Mouse (Mus musculus) heart, adult 2 months (tissue): ENCODE data around the gene D630045J12Rik. TPM values are rescaled to one million over a fixed set of nuclear protein-coding genes. Genes with fewer than 3 reads are reported as not detected.

Experiments used
- DNase-seq, 2 experiments: peaks; one replicate each; pipeline ENCODE4 v3.0.0; 2021
- H3K27ac ChIP-seq: fragments of 200-600 bp; 2 replicates; pipeline ENCODE4 v1.8.1; 2022
- H3K27me3 ChIP-seq: fragments of 200-500 bp; 2 replicates; pipeline ENCODE4 v1.6.1; 2012; ENCODE audit warnings: mild to moderate bottlenecking, low read length, inconsistent platforms, mixed read lengths; ENCODE audit not compliant: control insufficient read depth, insufficient read depth
- H3K36me3 ChIP-seq: fragments of 200-500 bp; 2 replicates; pipeline ENCODE4 v1.6.1; 2012; ENCODE audit warnings: low read length, inconsistent platforms; ENCODE audit not compliant: control insufficient read depth, insufficient read depth
- H3K4me1 ChIP-seq: fragments of 200-500 bp; 2 replicates; pipeline ENCODE4 v1.6.1; 2011; ENCODE audit warnings: low read length; ENCODE audit not compliant: control insufficient read depth, insufficient read depth
- H3K4me3 ChIP-seq: fragments of 200-600 bp; 2 replicates; pipeline ENCODE4 v1.8.1; 2022
- H3K79me2 ChIP-seq: fragments of 200-500 bp; replicated peaks from 2 replicates; pipeline ENCODE4 v1.6.1; 2012; ENCODE audit warnings: mild to moderate bottlenecking, inconsistent platforms, low read length, moderate library complexity, mixed read lengths; ENCODE audit not compliant: control insufficient read depth, insufficient read depth
- H3K9ac ChIP-seq: fragments of 200-500 bp; 2 replicates; pipeline ENCODE4 v1.6.1; 2012; ENCODE audit warnings: low read depth, mild to moderate bottlenecking, control low read depth, inconsistent platforms, low read length, mixed read lengths
- CTCF ChIP-seq: fragments of 200-600 bp; IDR thresholded peaks from 2 replicates; pipeline ENCODE4 v1.8.1; 2022; ENCODE audit warnings: antibody characterized with exemption, mild to moderate bottlenecking, moderate library complexity
- EP300 ChIP-seq: fragments of 200-500 bp; IDR thresholded peaks from 2 replicates; pipeline ENCODE4 v1.6.1; 2011; ENCODE audit warnings: low read depth, low read length, control low read depth; ENCODE audit not compliant: insufficient read depth
- POLR2A ChIP-seq: fragments of 200-500 bp; IDR thresholded peaks from 2 replicates; pipeline ENCODE4 v1.6.1; 2011; ENCODE audit warnings: mild to moderate bottlenecking, low read depth, low read length, control low read depth; ENCODE audit not compliant: insufficient read depth
- WGBS: fragments of 180-500 bp; shearing (Covaris S2); methylation state at CpG from one replicate; pipeline ENCODE4 v1.1.7; 2018; 5-methylcytosine and 5-hydroxymethylcytosine counted together
- intact Hi-C: fragments of 180-260 bp; cut with DNase I; formaldehyde crosslinking; loops from one replicate; pipeline ENCODE4 v1.15.1; 2025
- polyA plus RNA-seq: library from polyadenylated mRNA; depleted of rRNA; stranded (reverse); fragments of >200 nt; gene quantifications from 2 replicates; pipeline ENCODE4 v1.2.3, GENCODE M21; 2012
- total RNA-seq, 2 experiments: library from RNA; stranded (reverse); gene quantifications; 2 replicates each; pipeline ENCODE4 v1.2.3; 2021

D630045J12Rik gene
- total and polyA plus RNA-seq, 3 experiments, result 0.78 to 1.5 (median 1.1) TPM

DNA sequence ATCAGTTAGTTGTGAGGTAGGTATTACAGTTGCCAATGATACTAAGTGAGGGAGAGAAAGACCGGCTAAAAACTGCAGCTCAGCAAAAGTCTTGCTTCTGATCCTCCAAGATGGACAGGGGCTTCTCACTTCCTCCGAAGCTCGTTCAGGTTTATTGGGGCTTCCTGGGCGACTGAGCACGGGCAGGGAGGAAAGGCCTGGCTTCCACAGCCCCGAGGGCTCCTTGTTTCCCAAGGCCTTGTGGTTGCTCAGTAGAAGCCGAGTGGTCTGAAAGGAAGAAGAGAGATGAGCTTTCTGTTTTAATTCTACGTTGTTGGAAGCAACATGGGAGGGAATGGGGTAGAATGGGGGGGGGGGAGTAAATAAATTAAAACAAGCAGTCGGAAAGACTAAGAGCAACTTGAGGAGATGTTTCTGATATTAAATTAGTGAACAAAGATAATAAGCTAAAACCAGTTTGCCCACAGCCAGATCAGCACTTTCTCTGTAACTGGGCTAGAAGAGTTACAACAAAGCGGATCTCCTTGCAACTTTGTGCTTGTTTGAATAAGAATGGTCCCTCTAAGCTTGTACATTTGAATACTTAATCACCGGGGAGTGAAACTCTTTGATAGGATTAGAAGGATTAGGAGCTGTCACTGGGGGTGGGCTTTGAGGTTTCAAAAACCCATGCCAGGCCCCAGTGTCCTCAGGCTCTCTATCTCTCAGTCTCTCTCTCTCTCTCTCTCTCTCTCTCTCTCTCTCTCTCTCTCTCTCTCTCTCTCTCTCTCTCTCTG, 39.2 kb upstream of the D630045J12Rik start:
- intact Hi-C loops, result no loop called here
- no peaks in the 10 kb centered on the region for H3K27me3 ChIP-seq
- TF ChIP-seq CTCF (no peak), EP300 (no peak), POLR2A (no peak)
- no peaks in the 10 kb centered on the region for H3K36me3 ChIP-seq
- WGBS, result 77% methylated on average over 11 of the region's 11 CpGs
- no peak overlapping the region for H3K27ac ChIP-seq
- H3K9ac ChIP-seq, result no peak overlapping the region
- no peaks in the 10 kb centered on the region for H3K4me1 ChIP-seq
- H3K79me2 ChIP-seq, result no peaks in the 10 kb centered on the region
- no peak for DNase-seq
- H3K4me3 ChIP-seq, result no peak overlapping the region

- no peak for TF ChIP-seq POLR2A
- no peak for TF ChIP-seq CTCF
- no peak for TF ChIP-seq EP300
- no peaks in the 10 kb centered on the region for H3K36me3 ChIP-seq
- WGBS, result 96% methylated on average over 19 of the region's 19 CpGs
- no peaks in the 10 kb centered on the region for H3K79me2 ChIP-seq
- no peaks in the 10 kb centered on the region for H3K27me3 ChIP-seq
- H3K4me3 ChIP-seq, result no peak overlapping the region
- no peaks in the 10 kb centered on the region for H3K4me1 ChIP-seq
- intact Hi-C loops, result no loop called here
- no peak overlapping the region for H3K27ac ChIP-seq
- H3K9ac ChIP-seq, result no peak overlapping the region
- DNase-seq, result no peak
Observed at GRCm38 (mm10) chr6:38284422-38284821, 30.6 kb upstream of the D630045J12Rik start.

DNA sequence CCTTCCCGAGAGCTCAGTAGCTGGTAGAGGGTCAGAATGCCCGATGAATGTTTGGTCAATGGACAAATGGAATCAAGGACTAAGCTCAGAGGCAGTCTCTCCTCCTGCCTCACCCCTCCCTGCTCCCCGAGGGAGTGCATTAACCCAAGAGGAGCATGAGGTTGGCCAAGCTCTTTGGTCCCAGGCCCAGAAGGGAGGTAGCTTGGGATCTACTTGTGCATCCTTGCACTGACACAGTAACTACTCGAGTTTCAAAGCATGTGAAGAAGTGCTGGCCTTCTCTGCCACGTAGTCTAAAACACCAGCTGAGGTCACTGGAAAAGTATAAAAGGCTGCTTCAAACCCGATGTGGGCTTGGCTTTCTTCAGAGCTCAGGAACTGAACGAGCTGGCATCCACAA, 10.7 kb upstream of the D630045J12Rik start:
- DNase-seq, result no peak
- intact Hi-C loops, result no loop called here
- no peak overlapping the region for H3K9ac ChIP-seq
- no peaks in the 10 kb centered on the region for H3K27me3 ChIP-seq
- no peak overlapping the region for H3K4me3 ChIP-seq
- no peak overlapping the region for H3K27ac ChIP-seq
- 66% methylated on average over 7 of the region's 7 CpGs for WGBS
- TF ChIP-seq EP300 (no peak), CTCF (no peak), POLR2A (no peak)
- H3K36me3 ChIP-seq, result no peaks in the 10 kb centered on the region
- no peaks in the 10 kb centered on the region for H3K4me1 ChIP-seq
- no peaks in the 10 kb centered on the region for H3K79me2 ChIP-seq

DNA sequence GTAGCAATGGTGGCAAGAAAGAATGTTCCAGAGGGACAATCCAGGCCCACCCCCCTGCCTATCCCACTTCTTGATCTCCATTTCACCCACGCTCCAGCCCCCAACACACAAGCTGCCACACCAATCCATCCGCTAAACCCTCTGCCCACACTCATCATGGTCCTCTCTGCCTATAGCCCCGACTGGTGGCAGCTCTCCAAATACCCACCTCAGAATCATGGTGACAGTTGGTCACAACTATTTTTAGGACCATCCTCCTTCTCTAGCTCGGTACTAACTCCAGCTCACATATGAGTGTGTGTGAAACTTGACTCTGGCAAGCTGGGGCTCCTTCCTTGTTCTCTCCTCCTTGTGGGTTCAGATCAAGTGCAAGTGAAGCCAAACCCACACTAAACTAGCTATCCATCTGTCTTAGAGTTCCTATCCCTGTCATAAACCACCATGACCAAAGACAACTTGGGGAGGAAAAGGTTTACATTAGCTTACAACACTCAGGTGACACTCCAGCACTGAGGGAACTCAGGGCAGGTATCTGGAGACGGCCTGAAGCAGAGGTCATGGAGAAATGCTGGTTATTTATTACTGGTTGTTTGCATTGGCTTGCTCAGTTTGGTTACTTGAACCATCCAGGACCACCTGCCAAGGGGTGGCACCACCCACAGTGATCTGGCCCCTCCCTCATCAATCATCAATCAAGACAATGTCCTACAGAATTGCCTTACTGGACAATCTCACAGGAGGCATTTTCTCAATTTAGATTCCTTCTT, 9.8 kb upstream of the D630045J12Rik start:
- DNase-seq, result no peak
- H3K4me3 ChIP-seq, result no peak overlapping the region
- no peak overlapping the region for H3K9ac ChIP-seq
- no peaks in the 10 kb centered on the region for H3K27me3 ChIP-seq
- no peak overlapping the region for H3K27ac ChIP-seq
- TF ChIP-seq CTCF (no peak), EP300 (no peak)
- no peaks in the 10 kb centered on the region for H3K36me3 ChIP-seq
- H3K79me2 ChIP-seq, result no peaks in the 10 kb centered on the region
- intact Hi-C loops, result no loop called here
- H3K4me1 ChIP-seq, result no peaks in the 10 kb centered on the region
- WGBS, result 62% methylated on average over 5 of the region's 5 CpGs

DNA sequence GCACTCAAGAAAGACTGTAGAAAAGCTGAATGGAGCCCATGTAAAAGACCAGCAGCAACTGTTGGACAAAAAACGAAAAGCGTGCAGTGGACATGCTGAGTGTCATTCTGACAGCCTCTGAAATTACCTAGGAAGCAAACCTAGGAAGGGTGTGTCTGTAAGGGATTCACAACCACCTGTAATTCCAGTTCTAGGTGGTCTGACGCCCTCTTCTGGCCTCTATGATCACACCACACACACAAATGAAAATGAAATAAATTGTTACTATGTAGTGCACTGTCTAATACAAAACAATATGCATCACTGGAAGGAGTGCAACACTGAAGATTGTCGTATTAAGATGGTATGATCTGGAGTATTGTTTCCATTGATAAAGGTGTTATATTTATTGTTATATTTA, 8.1 kb upstream of the D630045J12Rik start:
- no peak for DNase-seq
- H3K9ac ChIP-seq, result no peak overlapping the region
- no peaks in the 10 kb centered on the region for H3K4me1 ChIP-seq
- H3K27ac ChIP-seq, result no peak overlapping the region
- TF ChIP-seq EP300 (no peak), CTCF (no peak), POLR2A (no peak)
- 75% methylated on average over 4 of the region's 4 CpGs for WGBS
- H3K36me3 ChIP-seq, result no peaks in the 10 kb centered on the region
- H3K79me2 ChIP-seq, result no peaks in the 10 kb centered on the region
- no peaks in the 10 kb centered on the region for H3K27me3 ChIP-seq
- no peak overlapping the region for H3K4me3 ChIP-seq
- intact Hi-C loops, result no loop called here

DNA sequence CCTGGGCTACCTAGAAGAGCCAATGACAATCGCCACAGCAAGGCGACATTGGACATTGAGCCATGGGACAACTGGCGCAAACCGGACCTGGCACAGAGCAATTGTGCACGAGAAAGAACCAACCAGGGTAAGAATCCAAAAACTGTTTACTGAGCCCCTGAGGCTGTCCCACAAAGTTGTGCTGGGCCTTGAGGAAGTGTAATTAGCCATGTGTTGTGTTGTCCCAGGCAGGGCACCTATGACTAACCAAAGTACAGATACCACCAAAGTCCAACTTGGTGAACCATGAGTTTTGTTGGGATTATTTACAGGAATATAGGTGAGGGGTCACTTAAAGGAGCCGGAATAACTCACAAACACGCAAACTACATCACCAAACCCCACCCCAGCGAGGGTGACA, 3.7 kb upstream of the D630045J12Rik start:
- WGBS, result 93% methylated on average over 8 of the region's 8 CpGs
- Histone ChIP-seq H3K79me2 (no peaks in the 10 kb centered on the region), H3K36me3 (no peaks in the 10 kb centered on the region), H3K4me1 (peaks cover 3% of the 10 kb centered on the region), H3K27ac (no peak overlapping the region), H3K27me3 (no peaks in the 10 kb centered on the region), H3K9ac (no peak overlapping the region), H3K4me3 (no peak overlapping the region)
- DNase-seq, result no peak
- no peak for TF ChIP-seq POLR2A
- TF ChIP-seq EP300, result no peak
- intact Hi-C loops, result no loop called here
